Mouse (Mus musculus): ENCODE data around the gene Aspm. TPM values are rescaled to one million over a fixed set of nuclear protein-coding genes. Genes with fewer than 3 reads are reported as not detected.

Aspm gene
- total and polyA plus RNA-seq, 3 experiments, result 15.1 to 137 (median 15.1) TPM

GRCm38 (mm10) chr1:139422941-139423340, 31.6 kb upstream of the Aspm start:
- H3K36me3 ChIP-seq (ENCODE audit: control insufficient read depth in 1 of 2, insufficient read depth in 2 of 2, low read length in 2 of 2), result peaks cover 0 to 19% of the 10 kb centered on the region in 2 experiments; a peak in 3 of 4 replicates
- no peaks in the 10 kb centered on the region for H3K9me3 ChIP-seq (replicated peaks; ENCODE audit: insufficient read depth, low read length)
- DNase-seq (ENCODE audit: low read depth, low spot score), result peak; percentile 70
- peaks cover 5 to 16% of the 10 kb centered on the region in 2 experiments for H3K4me1 ChIP-seq (ENCODE audit: control insufficient read depth in 1 of 2, insufficient read depth in 2 of 2, low read length in 2 of 2)
- peaks cover 27% of the 10 kb centered on the region for H3K79me2 ChIP-seq (ENCODE audit: control insufficient read depth, insufficient read depth, low read length, poor library complexity)
- peak overlapping the region; percentile 70 to 96 for H3K4me3 ChIP-seq (ENCODE audit: control insufficient read depth in 1 of 2, insufficient read depth in 1 of 2, low read depth in 2 of 2, low read length in 2 of 2)
- no peak for TF ChIP-seq MYB (IDR thresholded peaks at IDR 0.05; ENCODE audit: low read depth, low read length)
- no peak for TF ChIP-seq ZMIZ1 (IDR thresholded peaks at IDR 0.05; ENCODE audit: low read depth, low read length)
- TF ChIP-seq MYC (IDR thresholded peaks at IDR 0.05; ENCODE audit: low read depth, low read length), result no peak
- no peak for TF ChIP-seq GATA1 (IDR thresholded peaks at IDR 0.05; ENCODE audit: low read depth, low read length)
- no peaks in the 10 kb centered on the region for H3K27me3 ChIP-seq (ENCODE audit: control insufficient read depth in 1 of 2, insufficient read depth in 2 of 2, low read length in 2 of 2)
- no peak overlapping the region; the same call in 1 of the 2 replicates for H3K27ac ChIP-seq (ENCODE audit: control insufficient read depth, low read depth, low read length)
- H3K9ac ChIP-seq (ENCODE audit: control insufficient read depth, low read depth, low read length, poor library complexity, severe bottlenecking), result peak overlapping the region; percentile 84

GRCm38 (mm10) chr1:139423931-139424330, 30.6 kb upstream of the Aspm start:
- Histone ChIP-seq H3K27me3 (ENCODE audit: control insufficient read depth in 1 of 2, insufficient read depth in 2 of 2, low read length in 2 of 2) (no peaks in the 10 kb centered on the region), H3K27ac (ENCODE audit: control insufficient read depth, low read depth, low read length) (no peak overlapping the region), H3K9ac (ENCODE audit: control insufficient read depth, low read depth, low read length, poor library complexity, severe bottlenecking) (peak overlapping the region; percentile 84; the same call in 1 of the 2 replicates), H3K4me3 (ENCODE audit: control insufficient read depth in 1 of 2, insufficient read depth in 1 of 2, low read depth in 2 of 2, low read length in 2 of 2) (peak overlapping the region; percentile 70 to 96), H3K9me3 (replicated peaks; ENCODE audit: insufficient read depth, low read length) (no peaks in the 10 kb centered on the region), H3K36me3 (ENCODE audit: control insufficient read depth in 1 of 2, insufficient read depth in 2 of 2, low read length in 2 of 2) (peaks cover under 1 to 19% of the 10 kb centered on the region in 2 experiments; a peak in 3 of 4 replicates), H3K79me2 (ENCODE audit: control insufficient read depth, insufficient read depth, low read length, poor library complexity) (peaks cover 27% of the 10 kb centered on the region), H3K4me1 (ENCODE audit: control insufficient read depth in 1 of 2, insufficient read depth in 2 of 2, low read length in 2 of 2) (peaks cover 5 to 16% of the 10 kb centered on the region in 2 experiments)
- TF ChIP-seq POLR2A (IDR thresholded peaks at IDR 0.05; ENCODE audit: control insufficient read depth in 1 of 2, insufficient read depth in 1 of 2, low read depth in 1 of 2, low read length in 2 of 2, poor library complexity in 1 of 2) (no peak), RCOR1 (IDR thresholded peaks at IDR 0.05; ENCODE audit: low read depth, low read length) (peak; percentile 60; the same call in 1 of the 2 replicates), TAL1 (IDR thresholded peaks at IDR 0.05; ENCODE audit: low read length) (no peak), USF1 (IDR thresholded peaks at IDR 0.05; ENCODE audit: low read depth, low read length) (no peak), EP300 (IDR thresholded peaks at IDR 0.05; ENCODE audit: low read depth in 1 of 2, low read length in 2 of 2) (peak in 1 of 2 experiments; percentile 42; a peak in 1 of 4 replicates), POLR2AphosphoS5 (IDR thresholded peaks at IDR 0.05; ENCODE audit: borderline replicate concordance, low read depth, low read length) (no peak), NRF1 (IDR thresholded peaks at IDR 0.05; ENCODE audit: insufficient read depth, low read depth, low read length, poor library complexity, severe bottlenecking) (0 out of 2 replicates have a peak, but pooled peaks have one; percentile 7), MYB (IDR thresholded peaks at IDR 0.05; ENCODE audit: low read depth, low read length) (no peak), USF2 (IDR thresholded peaks at IDR 0.05; ENCODE audit: borderline replicate concordance in 1 of 2, insufficient read depth in 1 of 2, low read depth in 1 of 2, low read length in 2 of 2) (no peak), SIN3A (IDR thresholded peaks at IDR 0.05; ENCODE audit: low read length) (peak; percentile 43; the same call in 1 of the 2 replicates), GATA1 (IDR thresholded peaks at IDR 0.05; ENCODE audit: low read depth, low read length) (peak; percentile 18; the same call in 1 of the 2 replicates), CHD1 (IDR thresholded peaks at IDR 0.05; ENCODE audit: low read depth, low read length) (no peak), ELF1 (IDR thresholded peaks at IDR 0.05; ENCODE audit: low read depth, low read length) (0 out of 2 replicates have a peak, but pooled peaks have one; percentile 20), MAZ (IDR thresholded peaks at IDR 0.05; ENCODE audit: low read depth, low read length) (no peak), KAT2A (conservative IDR thresholded peaks at IDR 0.05; ENCODE audit: low read depth, low read length) (no peak)
- DNase-seq (ENCODE audit: low read depth, low spot score), result peak; percentile 75
